ENCODE assay signal across 9 mouse cellular contexts in the genomic region with DNA sequence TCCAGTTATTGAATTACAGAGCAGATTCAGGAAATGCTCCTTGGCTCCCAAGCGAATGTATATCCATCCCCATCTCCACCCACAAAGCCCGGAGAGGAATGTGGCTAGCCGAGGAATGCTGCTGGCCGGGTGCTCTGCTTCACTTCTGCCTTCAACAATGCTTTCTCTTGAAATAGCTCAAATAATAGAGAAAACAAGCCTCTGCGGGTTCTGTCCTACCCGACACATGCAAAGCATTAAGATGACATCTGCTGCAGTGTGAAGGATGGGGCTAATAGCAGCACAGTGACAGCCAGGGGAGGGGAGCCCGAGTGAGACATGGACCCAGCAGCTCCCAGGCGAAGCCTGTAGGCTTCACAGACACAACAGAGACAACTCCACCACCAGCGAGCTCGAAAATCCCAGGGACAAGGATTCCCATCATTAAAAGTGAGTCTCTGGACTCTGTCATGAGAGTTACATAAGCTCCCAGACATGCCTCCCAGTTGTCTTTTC. TPM values are rescaled to one million over a fixed set of nuclear protein-coding genes. Genes with fewer than 3 reads are reported as not detected.
DNase-seq lines count a peak whose midpoint lies in the region; ATAC-seq and TF ChIP-seq lines count a peak whose summit lies in the region.
"Had no signal": no experiment of that assay in that cellular context is flagged by ENCODE, and none has a peak within 500 bp of the region (broad histone marks: within the 10 kb centered on the region; RNA-seq: fewer than 3 reads in every experiment).

No protein-coding gene starts in this region.

- H3K4me3 ChIP-seq in midbrain, postnatal 0 days (ENCODE audit: low read depth, low read length): no peak overlapping the region
- no peak overlapping the region for H3K4me3 ChIP-seq in midbrain, embryonic 14.5 days (replicated peaks; ENCODE audit: low read depth, low read length)
- no peak overlapping the region for H3K4me3 ChIP-seq in limb, embryonic 10.5 days
- H3K4me3 ChIP-seq: erythroblast, embryonic 14.5 days had no signal

- 0 out of 2 replicates have a peak overlapping the region, but pooled peaks have one; percentile 24 for H3K9ac ChIP-seq in midbrain, postnatal 0 days (replicated peaks; ENCODE audit: low read length, poor library complexity, severe bottlenecking)
- H3K9ac ChIP-seq in midbrain, embryonic 14.5 days (replicated peaks; ENCODE audit: low read length): no peak overlapping the region

- no peak for DNase-seq in midbrain, postnatal 0 days (ENCODE audit: low spot score)
- DNase-seq in midbrain, embryonic 14.5 days: no peak
- peak; percentile 18 to 26 for DNase-seq in heart, postnatal 14 days
- no peak for DNase-seq in limb, embryonic 10.5 days (ENCODE audit: low spot score)
- peak; percentile 22 for DNase-seq in yolk sac, embryonic 10.5 days (ENCODE audit: low spot score)
- no peak for DNase-seq in spleen, adult 12 weeks (ENCODE audit: low spot score)
- no peak for DNase-seq in cerebellum, adult 9-10 months
- no peak for DNase-seq in left cerebral cortex, postnatal 4 days

- no peaks in the 10 kb centered on the region for H3K27me3 ChIP-seq in midbrain, postnatal 0 days (ENCODE audit: insufficient read depth, low read length)
- H3K27me3 ChIP-seq in midbrain, embryonic 14.5 days (ENCODE audit: control insufficient read depth, insufficient read depth, low read length): no peaks in the 10 kb centered on the region
- H3K27me3 ChIP-seq in limb, embryonic 10.5 days (ENCODE audit: low read depth, poor library complexity, severe bottlenecking): no peaks in the 10 kb centered on the region

- H3K36me3 ChIP-seq in midbrain, postnatal 0 days (ENCODE audit: insufficient read depth, low read length): peaks cover 40% of the 10 kb centered on the region
- H3K36me3 ChIP-seq in midbrain, embryonic 14.5 days (ENCODE audit: control insufficient read depth, insufficient read depth, low read length): peaks cover 77% of the 10 kb centered on the region
- peaks cover 37% of the 10 kb centered on the region for H3K36me3 ChIP-seq in limb, embryonic 10.5 days

- intact Hi-C loops in heart, postnatal 14 days (cut with DNase I): no loop called here
- intact Hi-C loops in left cerebral cortex, postnatal 4 days (cut with DNase I): no loop called here

- TF ChIP-seq CTCF in midbrain, postnatal 0 days (IDR thresholded peaks at IDR 0.05): no peak

- H3K4me2 ChIP-seq in midbrain, postnatal 0 days (ENCODE audit: low read depth, low read length, poor library complexity, severe bottlenecking): no peak overlapping the region
- H3K4me2 ChIP-seq in midbrain, embryonic 14.5 days (ENCODE audit: low read length): no peak overlapping the region

- no peaks in the 10 kb centered on the region for H3K4me1 ChIP-seq in midbrain, postnatal 0 days (ENCODE audit: insufficient read depth, low read length)
- H3K4me1 ChIP-seq in midbrain, embryonic 14.5 days (ENCODE audit: control insufficient read depth, insufficient read depth, low read length): no peaks in the 10 kb centered on the region
- peaks cover 13% of the 10 kb centered on the region for H3K4me1 ChIP-seq in limb, embryonic 10.5 days

- no peak overlapping the region for H3K27ac ChIP-seq in midbrain, postnatal 0 days (ENCODE audit: low read depth, low read length)
- no peak overlapping the region for H3K27ac ChIP-seq in midbrain, embryonic 14.5 days (replicated peaks; ENCODE audit: low read depth, low read length)
- H3K27ac ChIP-seq in limb, embryonic 10.5 days: peak overlapping the region; percentile 44; the same call in 1 of the 2 replicates

- no peaks in the 10 kb centered on the region for H3K9me3 ChIP-seq in midbrain, postnatal 0 days (ENCODE audit: low read length)
- no peaks in the 10 kb centered on the region for H3K9me3 ChIP-seq in midbrain, embryonic 14.5 days (ENCODE audit: control insufficient read depth, low read length)
- no peaks in the 10 kb centered on the region for H3K9me3 ChIP-seq in limb, embryonic 10.5 days (replicated peaks)

- ATAC-seq in midbrain, postnatal 0 days (ENCODE audit: low FRiP score): no peak
- ATAC-seq in midbrain, embryonic 14.5 days (ENCODE audit: low FRiP score, low TSS enrichment): no peak

- WGBS in midbrain, postnatal 0 days: 76% methylated on average over 10 of the region's 10 CpGs
- WGBS in midbrain, embryonic 14.5 days: 79% methylated on average over 10 of the region's 10 CpGs
- WGBS in limb, embryonic 10.5 days: 52% methylated on average over 10 of the region's 10 CpGs

RNA-seq across cellular contexts. Expression of a gene that starts 59.0 kb away (rescaled TPM):
- total RNA-seq in midbrain, postnatal 0 days (2014; rRNA removed): 40.3 and 46.1 TPM in 2 replicates
- polyA plus RNA-seq in midbrain, postnatal 0 days (2015; fragmentation: Nextera tagmentation; extraction: Ambion mirVana): 63.5 and 64.0 TPM in 2 replicates
- polyA plus RNA-seq in midbrain, embryonic 14.5 days (2014; fragmentation: Nextera tagmentation; extraction: Ambion mirVana): 65.6 and 66.8 TPM in 2 replicates
- 10 to 100 TPM; 29.1 to 30.9 TPM for total RNA-seq in heart, postnatal 14 days (2021)
- 36.0 and 36.2 TPM in 2 replicates for polyA plus RNA-seq in limb, embryonic 10.5 days (2016; fragmentation: Nextera tagmentation; extraction: Ambion mirVana)
- 10 to 100 TPM; 75.1 to 86.2 TPM for total RNA-seq in left cerebral cortex, postnatal 4 days (2021)

RNA-seq across cellular contexts. Expression of a gene that starts 59.0 kb away (rescaled TPM):
- 24.6 and 29.4 TPM in 2 replicates for total RNA-seq in midbrain, postnatal 0 days (2014; rRNA removed)
- 17.6 and 19.6 TPM in 2 replicates for polyA plus RNA-seq in midbrain, postnatal 0 days (2015; fragmentation: Nextera tagmentation; extraction: Ambion mirVana)
- 25.7 and 27.3 TPM in 2 replicates for polyA plus RNA-seq in midbrain, embryonic 14.5 days (2014; fragmentation: Nextera tagmentation; extraction: Ambion mirVana)
- 1 to 10 TPM; 6.3 to 6.6 TPM for total RNA-seq in heart, postnatal 14 days (2021)
- polyA plus RNA-seq in limb, embryonic 10.5 days (2016; fragmentation: Nextera tagmentation; extraction: Ambion mirVana): 34.9 and 36.4 TPM in 2 replicates
- 10 to 100 TPM; 22.9 to 25.9 TPM for total RNA-seq in left cerebral cortex, postnatal 4 days (2021)
- polyA plus RNA-seq: erythroblast, embryonic 14.5 days had no signal

Comparison
In these comparisons a context has a peak if more than half of its experiments do, and no peak if none do; other contexts are left out.
1. DNase-seq: peak in heart, postnatal 14 days (2 of 2) and yolk sac, embryonic 10.5 days (single experiment); none in midbrain, postnatal 0 days (single experiment), midbrain, embryonic 14.5 days (single experiment), limb, embryonic 10.5 days (single experiment), spleen, adult 12 weeks (single experiment), cerebellum, adult 9-10 months (single experiment) and left cerebral cortex, postnatal 4 days (single experiment).